Mouse (Mus musculus): ENCODE results near the gene Fads6.

- no peak for TF ChIP-seq CTCF (IDR thresholded peaks at IDR 0.05; ENCODE audit: borderline replicate concordance, insufficient read depth, low read depth, low read length)
- no peak for TF ChIP-seq POLR2A (IDR thresholded peaks at IDR 0.05; ENCODE audit: borderline replicate concordance, insufficient read depth, low read length)
Measured at GRCm38 (mm10) chr11:115334531-115334930, 37.1 kb upstream of the Fads6 start, which contains the start of gene Otop3.
